Mouse (Mus musculus): ENCODE data around the gene Rspry1. TPM values are rescaled to one million over a fixed set of nuclear protein-coding genes. Genes with fewer than 3 reads are reported as not detected.

The Rspry1 gene
- total RNA-seq, 2 experiments from 2014 or later: 24.8 to 30.0 TPM

DNA sequence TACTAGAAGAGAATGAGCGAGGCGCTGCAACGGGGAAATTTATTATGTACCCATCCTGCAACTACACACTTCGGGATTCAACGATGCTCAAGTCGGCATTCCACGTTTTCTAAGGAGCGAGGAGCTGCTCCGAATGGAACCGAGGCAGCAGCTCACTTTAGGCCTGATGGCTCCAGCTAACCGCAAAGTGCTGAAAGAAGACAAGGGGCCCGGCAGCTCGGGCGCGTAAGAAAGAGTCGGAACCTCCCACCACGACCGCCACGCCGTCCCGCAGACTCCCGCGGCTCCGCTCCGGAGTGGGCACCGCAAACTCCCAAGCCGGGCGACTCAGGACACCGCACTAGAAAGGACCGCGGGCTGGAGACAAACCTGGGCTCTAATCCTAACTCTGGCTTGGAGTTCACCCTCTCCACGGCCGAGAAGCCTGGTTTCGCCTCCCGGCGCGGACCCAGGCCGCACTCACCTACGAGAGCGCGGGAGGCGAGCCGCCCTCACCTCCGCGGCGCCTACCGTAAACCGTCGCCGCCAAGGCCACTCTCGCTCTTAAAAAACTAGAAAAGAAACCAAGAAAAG lies 617 bp upstream of the Rspry1 start:
- no peak for DNase-seq (ENCODE audit: low spot score in 2 of 2)
- intact Hi-C loops (cut with DNase I): loop anchor here (10.0 kb wide), 1 partner anchor 214 kb away; the partner anchor contains the start of gene Ccl17

DNA sequence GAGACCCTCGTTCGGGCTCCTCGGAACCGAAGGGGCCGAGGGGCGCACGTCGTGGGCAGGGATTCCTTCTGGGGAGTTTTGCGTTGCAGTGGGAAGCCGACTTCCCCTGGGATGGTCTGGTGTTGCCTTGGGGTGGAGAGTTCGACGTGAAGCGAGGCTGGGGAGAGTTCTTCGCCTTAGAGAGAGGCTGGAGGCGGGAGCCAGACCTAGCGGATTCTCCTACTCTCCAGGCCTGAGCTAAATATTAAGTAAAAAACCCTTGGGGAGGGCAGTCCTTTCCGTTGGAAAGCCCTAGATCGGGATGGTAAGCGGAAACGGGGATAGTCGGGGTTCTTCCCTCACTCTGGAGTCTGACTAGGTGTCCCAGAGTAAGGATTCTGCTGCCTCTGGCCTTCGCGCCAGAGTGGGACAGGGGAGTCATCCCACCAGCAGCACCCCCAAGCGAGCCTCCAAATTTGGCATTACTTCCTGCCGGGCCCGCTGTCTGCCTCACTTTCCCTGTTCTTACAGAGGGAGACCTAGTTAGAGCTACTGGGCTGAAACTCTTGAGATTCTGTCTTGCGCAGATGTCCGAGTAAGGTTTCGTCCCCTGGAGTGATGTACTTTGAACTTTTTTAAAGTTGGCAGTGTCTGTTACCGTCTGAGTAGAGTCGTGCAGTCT lies 864 bp downstream of the Rspry1 start:
- intact Hi-C loops (cut with DNase I): loop anchor here (2.0 to 10.0 kb wide), 2 partner anchors 100 to 212 kb away; partner anchors contain the start of gene Ccl17
- no peak for DNase-seq (ENCODE audit: low spot score in 2 of 2)

DNA sequence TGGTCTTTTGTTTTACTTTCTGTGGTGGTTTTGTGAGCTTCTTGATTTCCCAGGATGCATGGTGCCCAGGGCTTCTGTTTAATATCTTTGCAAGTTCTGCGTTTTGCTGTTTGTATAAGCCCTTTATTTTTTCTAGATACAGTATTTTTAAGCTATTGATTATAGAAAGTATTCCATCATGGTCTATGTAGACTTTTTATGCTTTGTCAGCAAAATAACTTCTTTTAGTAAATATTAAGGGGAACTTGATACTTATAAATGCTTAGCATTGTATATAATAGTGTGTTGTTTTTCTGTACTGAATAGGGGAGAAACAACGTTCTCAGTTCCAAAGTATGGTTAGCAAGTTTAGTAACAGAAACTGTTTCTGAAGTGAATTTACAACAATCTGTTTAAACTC lies 2.3 kb downstream of the Rspry1 start:
- intact Hi-C loops (cut with DNase I): loop anchor here (10.0 kb wide), 1 partner anchor 211 kb away; the partner anchor contains the start of gene Ccl17
- DNase-seq (ENCODE audit: low spot score in 2 of 2): no peak

DNA sequence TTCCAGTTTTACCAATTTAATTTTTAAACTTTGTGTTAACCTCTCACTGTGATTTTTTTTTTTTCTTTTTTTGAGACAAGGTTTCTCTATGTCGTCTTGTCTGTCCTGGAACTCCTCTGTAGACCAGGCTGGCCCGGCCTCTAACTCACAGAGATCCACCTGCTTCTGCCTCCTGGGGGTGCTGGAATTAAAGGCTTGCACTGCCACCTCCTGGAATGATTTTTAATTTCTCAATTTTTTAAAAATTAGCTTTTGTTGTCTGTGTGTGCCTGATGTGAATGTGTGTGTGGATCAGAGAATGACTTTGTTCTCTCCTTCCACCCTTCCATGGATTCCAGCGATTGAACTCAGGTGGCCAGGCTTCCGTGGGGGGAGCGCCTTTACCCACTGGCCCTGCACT lies 5.3 kb downstream of the Rspry1 start:
- intact Hi-C loops (cut with DNase I): loop anchor here (10.0 kb wide), 1 partner anchor 208 kb away; the partner anchor contains the start of gene Ccl17
- DNase-seq (ENCODE audit: low spot score in 2 of 2): no peak

DNA sequence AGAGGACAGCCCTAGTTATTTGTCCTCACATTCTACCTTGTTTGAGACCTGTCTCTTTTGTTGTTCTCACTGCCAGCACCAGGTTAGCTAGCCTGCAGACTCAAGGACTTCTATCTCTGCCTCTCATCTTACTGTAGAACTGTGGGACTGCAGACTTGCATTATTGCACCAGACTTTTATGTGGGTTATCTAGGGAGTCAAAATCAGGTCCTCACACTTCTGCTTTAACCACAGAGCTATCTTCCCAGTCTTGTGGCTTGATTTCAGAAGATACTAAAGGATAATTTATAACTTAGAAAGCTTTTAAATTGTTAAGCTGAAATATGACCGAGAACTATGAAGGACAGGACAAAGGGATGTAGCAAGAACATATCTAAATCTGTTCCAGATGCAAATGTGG lies 23.1 kb downstream of the Rspry1 start:
- intact Hi-C loops (cut with DNase I): no loop called here
- DNase-seq (ENCODE audit: low spot score in 2 of 2): no peak

DNA sequence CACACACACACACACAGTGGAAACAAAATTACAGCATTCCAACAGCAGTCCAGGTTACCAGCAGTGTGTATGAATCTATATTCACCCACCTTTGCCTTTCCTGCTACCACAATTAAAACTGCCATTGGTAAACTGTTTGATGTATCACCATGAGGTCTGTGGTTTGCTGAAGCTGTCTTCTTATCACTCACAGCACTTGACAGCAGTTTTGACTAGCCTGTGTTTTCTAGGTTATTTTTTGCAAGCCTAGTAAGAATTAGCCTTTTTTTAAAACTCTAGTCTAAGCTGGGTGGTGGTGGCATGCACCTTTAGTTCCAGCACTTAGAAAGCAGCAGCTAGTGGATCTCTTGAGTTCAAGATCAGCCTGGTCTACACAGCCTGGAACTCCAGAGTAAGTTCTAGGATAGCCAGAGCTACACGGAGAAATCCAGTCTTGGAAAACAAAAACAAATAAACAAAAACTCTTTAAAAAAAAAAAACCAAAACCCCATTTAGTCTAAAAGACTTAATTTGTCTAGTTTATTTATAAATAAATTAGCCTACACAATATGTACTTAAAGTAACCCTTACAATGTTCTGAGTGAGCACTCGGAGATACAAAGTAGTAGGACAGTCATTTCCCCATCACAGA lies 31.9 kb downstream of the Rspry1 start:
- intact Hi-C loops (cut with DNase I): no loop called here
- no peak for DNase-seq (ENCODE audit: low spot score in 2 of 2)

DNA sequence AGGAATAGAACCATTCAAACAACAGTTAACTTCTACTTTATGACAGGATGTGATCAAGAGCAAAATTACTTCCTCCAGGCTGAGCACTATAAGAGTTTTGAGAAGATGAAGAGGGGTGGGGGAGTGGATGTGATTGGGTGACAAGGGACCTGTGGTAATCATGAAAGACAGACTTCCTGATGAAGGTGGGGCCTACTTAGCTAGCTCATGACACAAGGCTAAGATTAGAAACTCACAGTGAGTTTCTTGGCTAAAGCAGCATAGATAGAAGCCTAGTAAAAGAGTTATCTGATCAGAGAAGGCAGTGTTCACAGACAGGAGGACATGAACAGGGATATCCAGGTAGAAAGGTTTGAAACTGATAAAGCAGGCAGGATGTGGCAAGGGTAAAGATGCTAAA lies 32.5 kb downstream of the Rspry1 start:
- intact Hi-C loops (cut with DNase I): no loop called here
- no peak for DNase-seq (ENCODE audit: low spot score in 2 of 2)

DNA sequence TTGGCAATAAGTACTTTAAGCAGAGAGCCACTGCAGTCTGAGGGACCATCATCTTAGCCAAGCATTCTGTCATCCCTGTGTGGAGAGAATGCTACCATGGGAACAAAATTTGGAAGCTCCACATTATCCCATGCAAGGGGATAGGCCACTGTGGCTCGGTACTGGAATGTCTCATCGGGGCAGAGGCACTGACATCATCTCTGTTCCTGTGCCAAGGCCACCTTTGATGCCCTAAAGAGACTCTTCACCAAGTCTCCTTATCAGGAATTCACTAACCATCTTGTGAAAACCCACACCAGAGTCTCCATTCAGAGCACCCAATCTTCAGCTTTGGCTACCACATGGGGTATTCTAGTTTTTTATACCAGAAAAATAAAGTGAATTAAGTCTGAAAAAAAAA lies 39.4 kb downstream of the Rspry1 start:
- no peak for DNase-seq (ENCODE audit: low spot score in 2 of 2)
- intact Hi-C loops (cut with DNase I): no loop called here

DNA sequence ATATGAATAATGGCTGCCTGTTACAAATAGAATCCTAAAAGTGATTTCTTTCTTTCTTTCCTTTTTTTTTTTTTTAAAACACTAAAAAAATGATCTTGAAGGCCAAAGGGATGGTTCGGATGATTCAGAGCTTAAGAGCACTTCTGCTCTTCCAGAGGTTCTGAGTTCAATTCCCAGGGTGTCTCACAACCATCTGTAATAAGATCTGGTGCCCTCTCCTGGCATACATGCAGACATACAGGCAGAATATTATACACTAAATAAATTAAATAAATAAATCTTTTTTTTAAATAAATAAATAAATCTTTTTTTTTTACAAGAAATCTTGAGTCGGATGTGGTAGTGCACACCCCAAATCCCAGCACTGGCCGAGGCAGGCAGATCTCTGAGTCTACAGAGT lies 40.2 kb downstream of the Rspry1 start:
- DNase-seq (ENCODE audit: low spot score in 2 of 2): no peak
- intact Hi-C loops (cut with DNase I): no loop called here

DNA sequence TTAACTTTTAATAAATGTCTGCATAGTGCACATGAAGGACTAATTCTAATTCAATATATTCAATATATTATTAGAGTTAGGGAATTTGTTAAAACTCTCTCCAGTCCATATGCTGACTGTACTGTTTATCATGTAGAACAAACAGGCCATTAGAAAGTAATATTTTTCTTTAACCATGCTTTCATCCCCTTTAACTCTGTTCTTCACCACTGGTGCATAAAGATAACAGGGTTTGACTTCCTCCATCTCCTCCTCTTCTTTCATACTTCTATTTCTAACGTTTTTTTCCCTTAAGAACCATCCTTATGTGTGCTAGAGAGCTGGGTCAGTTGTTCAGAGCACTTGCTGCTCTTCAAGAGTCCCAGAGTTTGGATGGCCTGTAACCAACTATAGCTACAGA lies 43.5 kb downstream of the Rspry1 start:
- intact Hi-C loops (cut with DNase I): no loop called here
- no peak for DNase-seq (ENCODE audit: low spot score in 2 of 2)

DNA sequence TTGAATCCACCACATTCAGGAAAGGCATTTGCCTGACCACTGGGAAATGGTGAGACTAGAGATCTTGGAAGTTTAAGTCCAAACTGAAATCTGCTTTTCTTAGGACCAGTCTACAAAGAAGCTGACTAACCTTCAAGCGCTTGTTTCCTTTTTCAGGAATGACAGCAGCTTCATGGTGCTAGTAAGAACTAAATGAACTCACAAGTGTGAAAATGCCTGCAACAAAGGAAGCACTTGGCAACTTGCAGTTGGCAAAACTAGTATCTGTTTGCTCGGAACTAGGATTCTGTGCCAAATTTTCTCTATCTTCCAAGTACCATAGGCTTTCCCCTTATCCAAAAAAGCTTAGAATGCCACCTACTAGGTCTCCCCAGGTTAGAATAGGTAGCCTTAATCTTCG lies 44.4 kb downstream of the Rspry1 start:
- no peak for DNase-seq (ENCODE audit: low spot score in 2 of 2)
- intact Hi-C loops (cut with DNase I): no loop called here

DNA sequence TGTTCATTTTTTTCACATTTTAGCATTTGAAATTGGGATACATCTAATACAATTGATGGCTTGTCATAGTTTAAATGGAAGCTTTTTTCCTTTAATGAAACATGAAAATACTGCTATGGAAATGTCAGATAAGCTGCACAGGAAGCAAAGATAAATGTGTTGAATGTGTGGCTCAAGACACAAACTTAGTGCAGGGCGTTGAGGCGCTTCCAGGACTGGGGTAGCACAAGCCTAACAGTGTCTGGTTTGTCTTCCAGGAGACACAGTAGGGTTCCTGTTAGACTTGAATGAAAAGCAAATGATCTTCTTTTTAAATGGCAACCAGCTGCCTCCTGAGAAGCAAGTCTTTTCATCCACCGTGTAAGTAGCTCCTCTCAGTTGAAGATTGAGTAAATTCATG lies 47.8 kb downstream of the Rspry1 start:
- intact Hi-C loops (cut with DNase I): no loop called here
- no peak for DNase-seq (ENCODE audit: low spot score in 2 of 2)

DNA sequence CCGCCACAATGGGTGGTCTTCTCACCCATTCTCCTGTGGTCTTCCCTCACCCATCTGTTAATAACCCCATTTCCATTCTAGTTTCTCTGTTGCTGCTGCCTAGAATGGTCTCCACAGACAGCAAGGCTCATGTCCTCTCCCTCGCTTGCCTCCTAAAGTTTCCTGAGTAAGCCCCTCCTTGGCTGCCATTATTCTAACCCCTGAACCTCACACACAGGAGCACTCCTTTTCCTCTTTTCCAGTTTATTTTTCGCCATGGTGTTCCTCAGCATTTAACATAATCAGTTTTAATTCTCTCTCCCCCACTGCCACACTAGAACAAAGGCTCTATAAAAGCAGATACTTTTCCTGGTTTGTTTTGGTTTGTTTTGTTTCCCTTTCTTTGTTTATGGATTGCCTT lies 51.2 kb downstream of the Rspry1 start:
- intact Hi-C loops (cut with DNase I): no loop called here

DNA sequence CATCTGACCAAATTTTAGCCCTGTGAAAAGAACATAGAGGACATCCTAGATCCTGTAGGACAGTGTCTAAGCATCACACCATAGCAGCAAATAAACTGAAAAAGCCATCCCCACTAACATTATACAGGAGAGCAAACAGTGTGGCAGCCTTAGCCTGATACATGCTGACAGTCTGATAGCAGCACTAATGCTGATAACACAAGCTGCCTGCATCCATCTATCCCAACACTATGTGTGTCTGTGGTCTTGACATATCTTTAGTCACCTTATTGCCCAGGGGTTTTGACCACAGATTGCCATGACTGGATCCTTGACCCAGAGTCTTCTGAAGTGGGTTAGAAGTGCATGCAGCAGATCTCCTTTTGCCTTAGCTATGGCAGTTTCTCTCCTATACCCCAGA lies 53.3 kb downstream of the Rspry1 start:
- intact Hi-C loops (cut with DNase I): no loop called here
- DNase-seq (ENCODE audit: low spot score in 2 of 2): no peak

More for the DNA sequence above, 51.2 kb downstream of the Rspry1 start:
- DNase-seq (ENCODE audit: low spot score in 2 of 2): no peak

DNA sequence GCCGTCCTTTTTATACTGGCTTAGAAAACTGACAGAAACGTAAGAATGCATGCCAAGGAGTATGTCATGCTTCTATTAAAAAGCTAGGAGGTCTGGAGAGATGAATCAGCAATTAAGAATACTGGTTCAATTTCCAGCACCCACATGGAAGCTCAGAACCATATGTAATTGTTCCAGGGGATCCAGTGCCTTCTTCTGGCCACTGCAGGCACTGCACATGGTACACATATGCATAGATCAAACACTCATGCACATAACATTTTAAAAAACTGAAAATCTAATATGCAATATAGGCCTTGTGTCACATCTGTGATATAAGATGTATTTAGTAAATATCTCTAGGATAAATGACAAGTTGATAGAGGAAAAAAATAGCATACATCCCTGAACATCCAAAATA lies 56.3 kb downstream of the Rspry1 start:
- DNase-seq (ENCODE audit: low spot score in 2 of 2): no peak
- intact Hi-C loops (cut with DNase I): no loop called here

DNA sequence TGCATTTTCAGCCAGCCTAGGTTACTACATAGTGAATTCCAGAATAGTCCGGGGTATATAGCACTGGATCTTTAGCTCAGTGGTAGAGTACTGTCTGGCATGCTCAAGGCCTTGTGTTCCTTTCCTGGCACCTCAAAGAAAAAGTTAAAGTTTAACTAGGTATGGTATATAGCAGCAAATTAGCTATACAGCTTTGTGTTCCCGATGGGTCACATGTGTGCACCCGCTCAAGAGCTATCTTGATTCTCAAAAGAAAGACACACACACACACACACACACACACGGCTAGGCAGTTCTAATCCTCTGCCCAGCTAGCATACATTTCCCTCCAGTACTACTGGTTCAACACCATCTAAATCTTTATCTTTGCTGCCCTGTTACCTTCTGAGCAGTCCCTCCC lies 58.7 kb downstream of the Rspry1 start:
- DNase-seq (ENCODE audit: low spot score in 2 of 2): no peak
- intact Hi-C loops (cut with DNase I): no loop called here

DNA sequence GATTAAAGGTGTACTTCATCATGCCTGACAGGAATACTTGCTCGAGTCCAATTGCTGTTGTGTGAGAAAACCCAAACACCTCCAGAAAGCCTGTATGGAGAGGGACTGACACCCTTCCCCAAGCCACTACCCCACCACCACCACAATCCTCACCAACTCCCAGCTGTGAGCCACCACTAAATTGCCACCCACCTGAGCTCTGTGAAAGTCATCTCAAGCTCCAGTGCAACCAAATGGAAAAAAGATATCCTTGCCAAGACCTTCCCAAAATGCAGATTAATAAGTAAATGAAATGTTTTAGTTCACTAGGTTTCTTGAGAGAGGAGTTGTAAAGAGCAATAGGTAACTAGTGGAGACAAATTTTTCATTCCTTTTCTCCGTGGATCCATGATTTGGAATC lies 63.0 kb downstream of the Rspry1 start:
- intact Hi-C loops (cut with DNase I): no loop called here
- DNase-seq (ENCODE audit: low spot score in 2 of 2): no peak

DNA sequence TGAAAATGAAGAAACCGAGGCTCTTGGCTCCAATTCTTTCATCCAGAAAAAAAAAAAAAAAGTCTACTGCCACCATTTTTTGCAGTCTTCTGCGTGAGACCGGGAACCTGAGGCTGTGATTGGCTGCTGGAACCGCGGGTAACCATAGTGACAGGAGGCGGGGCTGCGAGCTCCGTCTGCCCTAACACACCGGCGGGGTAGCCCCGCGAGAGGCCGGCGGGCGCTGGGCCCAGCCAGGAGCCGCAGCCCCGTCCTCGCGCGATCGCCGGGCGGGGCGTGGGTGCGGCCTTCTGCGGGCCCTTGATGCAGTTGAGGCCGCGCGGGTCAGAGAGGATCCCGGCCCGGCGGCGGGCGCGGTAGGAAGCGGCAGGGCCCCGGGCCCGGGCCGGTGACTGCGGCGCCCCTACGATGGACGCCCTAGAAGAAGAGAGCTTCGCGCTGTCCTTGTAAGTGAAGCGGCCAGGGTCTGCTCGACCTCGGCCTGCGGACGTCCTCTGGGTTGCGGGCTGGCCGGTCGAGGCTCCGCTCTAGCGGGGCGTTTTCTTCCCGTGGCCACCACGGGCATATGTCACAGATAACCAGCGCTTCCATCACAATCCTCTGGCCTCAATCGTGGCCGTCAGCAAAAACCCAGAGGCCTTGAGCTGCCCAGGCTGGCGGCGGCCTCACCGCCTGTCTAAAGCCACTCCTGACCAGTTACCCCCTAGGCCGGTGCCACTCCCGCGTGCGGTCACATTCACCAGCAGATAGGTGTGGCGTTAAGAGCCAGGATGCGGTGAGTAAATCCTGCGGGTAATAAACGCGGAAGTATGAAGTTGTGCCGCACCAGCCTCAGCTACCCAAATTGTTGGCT lies 64.9 kb downstream of the Rspry1 start, which contains the start of gene Arl2bp:
TSS of gene Arl2bp (plus strand) at position 145 of the 853 bp plus-strand sequence.
- intact Hi-C loops (cut with DNase I): no loop called here
- DNase-seq (ENCODE audit: low spot score in 2 of 2): peak; percentile 92 to 93

DNA sequence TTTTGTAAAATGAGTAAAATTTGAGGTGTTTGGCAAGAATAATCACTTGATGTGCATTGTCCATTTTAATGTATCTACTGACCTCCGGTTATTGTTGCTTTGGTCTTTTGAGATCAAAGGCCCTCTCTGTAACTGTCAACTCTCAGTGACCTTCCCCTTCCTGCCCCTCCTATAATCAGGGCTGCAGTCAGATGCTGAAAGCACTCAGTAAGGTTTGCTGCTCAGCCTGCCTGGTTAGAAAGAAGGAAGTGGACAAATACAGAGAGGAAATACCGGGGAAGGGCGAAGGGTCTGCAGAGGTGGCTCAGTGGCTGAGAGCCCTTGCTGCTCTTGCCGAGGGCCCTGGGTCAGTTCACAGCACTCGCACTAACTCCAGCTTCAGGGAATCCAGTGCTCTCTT lies 72.6 kb downstream of the Rspry1 start:
- intact Hi-C loops (cut with DNase I): no loop called here
- no peak for DNase-seq (ENCODE audit: low spot score in 2 of 2)

DNA sequence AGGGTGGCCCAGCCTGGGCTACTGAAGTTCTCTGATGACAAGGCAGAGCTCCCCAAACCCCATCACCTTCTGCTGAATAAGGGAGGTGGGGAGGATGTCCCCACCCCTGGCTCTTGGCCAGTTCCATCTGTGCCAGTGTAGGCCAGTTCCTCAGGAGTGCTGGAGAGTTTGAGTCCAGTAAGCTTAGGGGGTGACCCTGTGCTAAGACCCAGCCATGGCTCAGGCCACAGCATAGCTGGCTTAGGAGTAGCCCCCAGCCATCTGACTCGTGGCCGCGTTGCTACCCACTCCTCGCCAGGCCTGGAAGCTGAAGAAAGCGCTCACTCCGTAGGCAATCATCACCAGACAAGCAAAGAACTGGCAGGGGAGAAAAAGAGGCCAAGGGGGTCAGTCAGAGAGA lies 74.2 kb downstream of the Rspry1 start:
- intact Hi-C loops (cut with DNase I): no loop called here
- no peak for DNase-seq (ENCODE audit: low spot score in 2 of 2)
